Mouse (Mus musculus): ENCODE results near the gene Amigo3. TPM values are rescaled to one million over a fixed set of nuclear protein-coding genes. Genes with fewer than 3 reads are reported as not detected.

Gene Amigo3
- polyA plus RNA-seq, 1 experiment from 2014 or later = 2.7 TPM

DNA sequence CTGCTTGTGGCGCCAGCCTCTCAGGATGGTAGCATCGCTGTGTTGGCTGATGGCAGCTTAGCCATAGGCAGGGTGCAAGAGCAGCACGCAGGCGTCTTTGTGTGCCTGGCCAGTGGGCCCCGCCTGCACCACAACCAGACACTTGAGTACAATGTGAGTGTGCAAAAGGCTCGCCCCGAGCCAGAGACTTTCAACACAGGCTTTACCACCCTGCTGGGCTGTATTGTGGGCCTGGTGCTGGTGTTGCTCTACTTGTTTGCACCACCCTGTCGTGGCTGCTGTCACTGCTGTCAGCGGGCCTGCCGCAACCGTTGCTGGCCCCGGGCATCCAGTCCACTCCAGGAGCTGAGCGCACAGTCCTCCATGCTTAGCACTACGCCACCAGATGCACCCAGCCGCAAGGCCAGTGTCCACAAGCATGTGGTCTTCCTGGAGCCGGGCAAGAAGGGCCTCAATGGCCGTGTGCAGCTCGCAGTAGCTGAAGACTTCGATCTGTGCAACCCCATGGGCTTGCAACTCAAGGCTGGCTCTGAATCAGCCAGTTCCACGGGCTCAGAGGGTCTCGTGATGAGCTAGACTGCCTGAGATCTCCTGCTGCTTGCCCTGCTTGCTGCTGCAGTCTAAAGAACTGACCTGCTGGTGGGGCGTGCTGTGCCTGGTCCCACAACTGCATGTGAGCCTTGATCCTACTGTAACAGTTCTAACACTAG is 1.5 kb downstream of the Amigo3 start:
- Histone ChIP-seq H3K36me3 (peaks cover 81% of the 10 kb centered on the region), H3K9ac (no peak overlapping the region)
- WGBS = 93% methylated on average over 22 of the region's 22 CpGs

DNA sequence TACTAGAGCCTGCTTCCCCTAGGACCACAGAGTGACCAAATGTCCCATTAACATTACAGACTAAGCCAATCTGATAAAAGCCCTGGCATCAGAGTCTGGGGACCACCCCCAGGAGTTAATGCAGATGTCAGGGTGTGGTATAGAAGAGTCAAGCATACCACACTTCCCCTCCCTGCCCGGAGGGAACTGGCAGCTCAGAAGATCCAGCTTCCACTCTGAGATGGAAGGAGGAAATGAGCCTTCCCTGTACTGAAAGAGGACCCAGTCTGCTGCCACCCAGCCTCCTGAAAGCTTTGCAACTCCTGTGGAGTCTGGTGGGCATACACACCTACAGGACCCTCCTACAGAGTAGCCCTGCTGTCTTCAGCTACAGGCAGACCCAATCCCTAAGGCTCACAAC is 2.1 kb downstream of the Amigo3 start:
- no peaks in the 10 kb centered on the region for H3K27me3 ChIP-seq
- H3K9me3 ChIP-seq (replicated peaks) = no peaks in the 10 kb centered on the region
- no peak overlapping the region for H3K4me2 ChIP-seq
- WGBS = 68% methylated on average over 1 of the region's 1 CpGs
- ATAC-seq (replicated peaks; ENCODE audit: low FRiP score) = no peak
- H3K9ac ChIP-seq = no peak overlapping the region
- H3K4me3 ChIP-seq (replicated peaks) = no peak overlapping the region
- H3K36me3 ChIP-seq = peaks cover 87% of the 10 kb centered on the region
- H3K4me1 ChIP-seq = peaks cover 18% of the 10 kb centered on the region
- no peak overlapping the region for H3K27ac ChIP-seq

More for the DNA sequence above, 1.5 kb downstream of the Amigo3 start:
- H3K9me3 ChIP-seq (replicated peaks) = no peaks in the 10 kb centered on the region
- no peak overlapping the region for H3K4me2 ChIP-seq
- no peaks in the 10 kb centered on the region for H3K27me3 ChIP-seq
- no peak overlapping the region for H3K4me3 ChIP-seq (replicated peaks)
- ATAC-seq (replicated peaks; ENCODE audit: low FRiP score) = no peak
- no peak overlapping the region for H3K27ac ChIP-seq
- H3K4me1 ChIP-seq = peaks cover 24% of the 10 kb centered on the region

DNA sequence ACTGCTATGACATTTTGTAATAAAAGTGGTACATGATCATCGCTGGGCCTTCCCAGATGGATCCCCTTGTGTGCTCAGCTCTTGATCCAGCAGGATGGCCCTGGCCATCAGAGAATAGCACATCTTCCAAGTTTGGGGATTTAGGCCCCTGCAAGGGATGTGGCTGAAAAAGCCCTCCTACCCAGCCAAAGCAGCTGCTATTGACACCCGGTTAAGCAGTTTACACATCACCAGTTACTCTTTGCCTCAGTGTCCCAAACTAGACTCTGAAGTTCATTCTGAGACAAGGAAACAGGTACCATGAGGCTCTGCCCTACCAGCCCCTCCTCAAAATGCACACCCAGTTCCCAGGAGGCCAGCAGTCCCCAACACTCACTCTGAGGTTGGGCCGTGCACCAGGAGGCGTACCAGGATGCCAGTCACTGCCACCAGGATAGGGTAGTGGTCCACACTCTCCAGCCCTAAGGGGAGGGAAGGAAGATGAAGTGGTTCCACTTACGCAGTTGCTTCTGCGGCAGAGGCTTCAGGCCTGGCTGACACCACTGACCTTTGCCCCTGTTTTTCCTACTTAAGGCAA is 2.8 kb downstream of the Amigo3 start:
- H3K4me3 ChIP-seq (replicated peaks) = no peak overlapping the region
- no peaks in the 10 kb centered on the region for H3K9me3 ChIP-seq (replicated peaks)
- WGBS = 90% methylated on average over 6 of the region's 6 CpGs
- H3K4me1 ChIP-seq = peaks cover 12% of the 10 kb centered on the region
- peaks cover 85% of the 10 kb centered on the region for H3K36me3 ChIP-seq
- no peak overlapping the region for H3K4me2 ChIP-seq
- H3K9ac ChIP-seq = no peak overlapping the region
- no peaks in the 10 kb centered on the region for H3K27me3 ChIP-seq
- no peak for ATAC-seq (replicated peaks; ENCODE audit: low FRiP score)
- H3K27ac ChIP-seq = no peak overlapping the region

DNA sequence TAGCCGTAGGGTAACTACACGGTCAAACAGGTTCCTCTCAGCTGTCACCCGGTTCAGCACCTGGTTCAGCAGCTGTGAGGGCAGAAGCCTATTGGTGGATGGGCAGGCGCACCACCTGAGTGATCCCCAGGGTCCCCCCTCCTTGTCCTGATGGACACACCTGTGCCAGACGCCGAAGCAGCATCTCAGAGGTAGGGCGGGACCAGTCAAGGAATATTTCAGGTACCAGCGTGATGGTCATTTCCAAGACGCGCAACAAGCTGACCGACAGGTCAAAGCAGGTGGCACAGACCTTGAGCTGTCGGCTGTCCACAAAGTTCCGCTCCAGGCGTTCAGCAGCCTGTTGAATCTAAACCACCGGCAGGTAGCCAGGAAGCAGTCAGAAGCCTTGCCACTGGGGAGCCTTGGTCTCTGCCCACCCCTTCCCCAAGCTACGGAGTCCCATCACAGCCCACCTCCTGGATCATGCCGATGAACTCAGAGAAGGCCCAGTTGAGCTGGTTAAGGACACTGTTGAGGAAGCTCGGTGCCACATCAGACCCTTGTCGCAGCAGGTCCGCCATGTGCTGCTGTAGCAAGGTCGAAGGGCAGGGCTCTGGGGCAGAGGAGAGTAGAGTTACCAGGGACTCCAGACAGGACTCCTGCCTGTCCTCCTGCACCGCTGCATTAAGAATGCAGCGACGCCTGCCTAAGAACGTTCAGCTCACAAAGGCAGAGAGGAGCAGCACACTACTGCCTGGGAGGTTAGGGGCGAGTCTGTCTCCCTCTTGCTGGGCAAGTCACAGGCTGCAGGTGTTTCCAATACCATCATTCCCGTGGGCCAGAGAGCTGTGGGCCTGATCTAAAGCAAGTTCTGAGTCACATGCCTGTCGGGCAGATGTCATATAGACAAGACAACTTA is 3.7 kb downstream of the Amigo3 start:
- WGBS = 82% methylated on average over 28 of the region's 28 CpGs
- no peak overlapping the region for H3K9ac ChIP-seq
- H3K36me3 ChIP-seq = peaks cover 82% of the 10 kb centered on the region

DNA sequence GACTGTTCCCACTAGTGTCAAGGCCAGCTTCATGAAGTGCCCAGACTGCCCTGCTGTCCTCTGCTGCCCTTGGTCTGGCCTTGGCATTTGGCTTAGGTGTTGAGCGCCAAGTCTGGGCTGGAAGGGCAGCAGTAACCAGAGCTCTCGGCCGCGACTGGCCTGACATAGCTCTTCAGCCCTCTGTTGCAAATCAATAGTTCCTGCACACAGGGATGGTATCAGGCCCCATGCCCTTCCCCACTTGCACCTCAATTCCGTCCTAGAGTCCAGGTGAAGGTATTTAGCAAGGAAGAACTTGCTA is 4.3 kb downstream of the Amigo3 start:
- peaks cover 12% of the 10 kb centered on the region for H3K4me1 ChIP-seq

More for the DNA sequence above, 3.7 kb downstream of the Amigo3 start:
- Histone ChIP-seq H3K4me3 (replicated peaks) (no peak overlapping the region), H3K9me3 (replicated peaks) (no peaks in the 10 kb centered on the region), H3K4me1 (peaks cover 12% of the 10 kb centered on the region), H3K4me2 (no peak overlapping the region), H3K27ac (no peak overlapping the region), H3K27me3 (no peaks in the 10 kb centered on the region)
- no peak for ATAC-seq (replicated peaks; ENCODE audit: low FRiP score)

DNA sequence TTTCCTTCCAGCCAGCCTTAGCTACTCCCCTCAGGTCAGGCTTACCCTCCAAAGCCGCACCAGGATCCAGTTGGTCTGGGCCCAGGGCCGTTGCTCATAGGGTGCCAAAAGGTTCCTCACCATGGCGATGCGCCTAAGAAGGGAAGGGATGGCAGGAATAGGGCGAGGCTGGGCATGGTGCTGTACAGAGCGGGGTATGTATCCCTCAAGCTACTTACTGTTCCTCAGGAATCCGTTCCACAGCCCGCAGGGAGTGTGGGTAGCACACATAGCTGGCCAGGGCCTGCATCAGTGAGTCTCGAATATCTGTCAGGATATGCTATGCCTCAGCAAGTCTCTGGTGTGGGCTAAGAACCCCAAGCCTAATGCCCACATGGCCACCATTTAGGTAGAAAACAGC is 5.3 kb downstream of the Amigo3 start:
- H3K27me3 ChIP-seq = no peaks in the 10 kb centered on the region
- ATAC-seq (replicated peaks; ENCODE audit: low FRiP score) = no peak
- 95% methylated on average over 9 of the region's 9 CpGs for WGBS
- peaks cover 4% of the 10 kb centered on the region for H3K4me1 ChIP-seq
- no peaks in the 10 kb centered on the region for H3K9me3 ChIP-seq (replicated peaks)
- no peak overlapping the region for H3K4me2 ChIP-seq
- H3K4me3 ChIP-seq (replicated peaks) = no peak overlapping the region
- H3K27ac ChIP-seq = no peak overlapping the region
- no peak overlapping the region for H3K9ac ChIP-seq
- H3K36me3 ChIP-seq = peaks cover 91% of the 10 kb centered on the region

More for the DNA sequence above, 4.3 kb downstream of the Amigo3 start:
- Histone ChIP-seq H3K27ac (no peak overlapping the region), H3K27me3 (no peaks in the 10 kb centered on the region), H3K9ac (no peak overlapping the region), H3K36me3 (peaks cover 82% of the 10 kb centered on the region), H3K9me3 (replicated peaks) (no peaks in the 10 kb centered on the region), H3K4me2 (no peak overlapping the region), H3K4me3 (replicated peaks) (no peak overlapping the region)
- ATAC-seq (replicated peaks; ENCODE audit: low FRiP score) = no peak
- 94% methylated on average over 5 of the region's 5 CpGs for WGBS

DNA sequence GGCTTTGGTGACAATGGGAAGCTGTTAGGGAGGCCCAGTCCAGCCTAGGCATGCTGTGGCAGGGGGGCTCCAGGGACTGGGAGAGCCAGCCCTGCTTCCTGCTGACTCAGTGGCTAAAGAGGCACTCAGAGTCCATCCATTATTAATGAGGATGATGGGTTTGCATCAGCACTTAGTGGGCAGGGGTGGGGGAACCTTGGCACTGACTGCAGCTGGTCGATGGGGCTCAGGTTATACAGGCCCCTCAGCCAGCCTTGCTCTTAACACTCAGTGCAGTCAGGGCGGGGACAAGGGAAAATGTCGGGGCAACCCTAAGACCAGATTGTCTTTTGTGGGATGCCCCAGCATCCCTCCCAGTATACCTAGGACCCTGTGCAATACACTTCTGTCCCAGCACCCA is 9.2 kb downstream of the Amigo3 start:
- H3K27me3 ChIP-seq = no peaks in the 10 kb centered on the region
- H3K4me2 ChIP-seq = no peak overlapping the region
- no peaks in the 10 kb centered on the region for H3K4me1 ChIP-seq
- no peak overlapping the region for H3K4me3 ChIP-seq (replicated peaks)
- ATAC-seq (replicated peaks; ENCODE audit: low FRiP score) = no peak
- H3K36me3 ChIP-seq = peaks cover 88% of the 10 kb centered on the region
- H3K27ac ChIP-seq = no peak overlapping the region
- WGBS = 89% methylated on average over 3 of the region's 3 CpGs
- H3K9me3 ChIP-seq (replicated peaks) = no peaks in the 10 kb centered on the region
- H3K9ac ChIP-seq = no peak overlapping the region

DNA sequence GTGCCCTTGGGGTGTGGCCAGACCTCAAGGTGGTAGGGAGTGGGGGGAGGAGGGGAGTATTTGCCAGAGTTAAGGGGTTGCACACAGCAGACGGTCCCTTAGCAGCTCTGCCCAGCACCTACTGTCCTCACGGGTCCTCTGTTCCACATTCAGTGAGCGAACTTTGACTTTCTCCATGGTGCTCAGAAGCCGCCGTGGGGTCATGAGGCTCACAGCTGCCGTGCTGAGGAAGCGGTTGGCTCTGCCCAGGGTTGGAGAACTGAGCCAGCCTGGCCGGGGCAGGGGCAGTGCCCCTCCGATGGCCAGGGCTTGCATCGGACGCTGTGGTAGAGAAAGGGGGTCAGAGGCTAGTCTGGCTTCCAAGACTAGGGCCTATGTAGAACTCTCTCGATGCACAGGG is 10.4 kb downstream of the Amigo3 start:
- WGBS = 82% methylated on average over 12 of the region's 12 CpGs
- Histone ChIP-seq H3K4me2 (no peak overlapping the region), H3K4me3 (replicated peaks) (no peak overlapping the region), H3K27ac (no peak overlapping the region), H3K9me3 (replicated peaks) (no peaks in the 10 kb centered on the region), H3K9ac (no peak overlapping the region), H3K36me3 (peaks cover 75% of the 10 kb centered on the region), H3K27me3 (no peaks in the 10 kb centered on the region), H3K4me1 (no peaks in the 10 kb centered on the region)
- no peak for ATAC-seq (replicated peaks; ENCODE audit: low FRiP score)

DNA sequence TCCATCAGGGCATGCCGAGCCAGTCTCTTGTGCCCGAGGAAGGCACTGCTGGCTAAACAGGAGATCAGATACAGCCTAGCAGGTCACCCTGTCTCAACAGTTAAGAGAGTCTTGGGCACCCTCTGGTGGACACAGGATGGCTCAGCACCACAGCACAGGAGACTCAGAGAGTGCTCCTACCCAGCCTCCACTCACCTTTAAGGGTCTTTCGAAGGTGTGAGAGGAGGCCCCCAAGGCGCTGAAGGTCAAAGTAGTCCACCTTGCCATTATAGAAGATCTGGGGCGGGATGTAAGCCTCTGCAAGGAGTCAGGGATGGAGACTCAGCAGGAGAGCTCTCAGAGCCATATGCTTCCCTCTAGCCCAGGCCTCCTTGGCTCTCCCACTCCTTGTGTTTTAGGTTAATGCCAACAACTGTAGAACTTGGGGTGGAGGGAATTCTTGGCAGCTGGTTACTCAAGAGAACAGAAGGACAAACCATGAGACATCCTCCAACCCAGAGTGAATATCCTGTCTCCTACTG is 12.6 kb downstream of the Amigo3 start:
- peaks cover 63% of the 10 kb centered on the region for H3K36me3 ChIP-seq

DNA sequence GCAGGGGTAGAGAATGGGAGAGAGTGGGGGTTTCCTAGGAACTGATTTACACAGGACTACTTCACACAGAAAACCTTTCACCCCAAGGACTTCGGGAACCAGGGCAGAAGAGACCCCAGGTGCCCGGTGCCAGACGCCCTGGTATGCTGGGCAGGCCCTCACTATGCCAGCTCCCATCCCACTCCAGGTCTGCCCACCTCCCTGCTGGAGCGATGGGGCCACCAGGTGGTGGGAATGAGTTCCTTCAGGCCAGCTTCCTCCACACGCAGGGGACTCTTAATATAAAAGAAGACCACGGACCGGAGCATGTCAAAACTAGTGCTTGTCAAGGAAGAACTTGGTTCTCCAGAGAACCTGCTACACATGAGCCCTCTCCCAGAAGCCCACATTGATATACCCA is 14.2 kb downstream of the Amigo3 start:
- Histone ChIP-seq H3K4me2 (no peak overlapping the region), H3K27me3 (no peaks in the 10 kb centered on the region), H3K27ac (no peak overlapping the region), H3K9ac (no peak overlapping the region), H3K36me3 (peaks cover 63% of the 10 kb centered on the region), H3K4me1 (no peaks in the 10 kb centered on the region), H3K9me3 (replicated peaks) (no peaks in the 10 kb centered on the region), H3K4me3 (replicated peaks) (no peak overlapping the region)
- WGBS = 82% methylated on average over 7 of the region's 7 CpGs
- no peak for ATAC-seq (replicated peaks; ENCODE audit: low FRiP score)

More for the DNA sequence above, 12.6 kb downstream of the Amigo3 start:
- 38% methylated on average over 5 of the region's 5 CpGs for WGBS
- Histone ChIP-seq H3K4me2 (no peak overlapping the region), H3K27ac (no peak overlapping the region), H3K4me1 (no peaks in the 10 kb centered on the region), H3K4me3 (replicated peaks) (no peak overlapping the region), H3K27me3 (no peaks in the 10 kb centered on the region), H3K9ac (no peak overlapping the region), H3K9me3 (replicated peaks) (no peaks in the 10 kb centered on the region)
- no peak; the same call in 1 of the 2 replicates for ATAC-seq (replicated peaks; ENCODE audit: low FRiP score)

DNA sequence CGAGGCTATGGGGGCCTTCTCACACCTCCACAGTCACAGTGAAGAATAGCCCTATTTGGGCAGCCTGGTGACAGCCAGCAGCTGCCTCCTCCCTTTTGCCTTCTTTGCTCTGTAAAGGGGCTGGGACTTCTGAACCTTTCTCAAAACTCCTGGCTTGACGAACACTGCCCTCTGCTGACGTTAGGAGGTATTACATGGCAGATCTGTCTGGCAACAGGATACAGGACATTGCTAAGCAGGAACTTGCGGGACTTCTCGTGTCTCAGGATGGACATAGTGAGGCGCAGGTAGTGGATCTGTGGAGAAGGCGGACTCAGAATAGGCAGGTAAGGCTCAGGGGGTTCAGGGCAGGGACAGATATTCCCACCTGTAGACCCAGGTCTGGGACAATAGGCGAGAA is 14.9 kb downstream of the Amigo3 start:
- no peaks in the 10 kb centered on the region for H3K4me1 ChIP-seq
- H3K4me3 ChIP-seq (replicated peaks) = no peak overlapping the region
- WGBS = 20% methylated on average over 8 of the region's 8 CpGs
- H3K9ac ChIP-seq = no peak overlapping the region
- H3K9me3 ChIP-seq (replicated peaks) = no peaks in the 10 kb centered on the region
- no peak overlapping the region for H3K27ac ChIP-seq
- H3K27me3 ChIP-seq = no peaks in the 10 kb centered on the region
- H3K36me3 ChIP-seq = peaks cover 57% of the 10 kb centered on the region
- no peak overlapping the region for H3K4me2 ChIP-seq
- ATAC-seq (replicated peaks; ENCODE audit: low FRiP score) = no peak; the same call in 1 of the 2 replicates

DNA sequence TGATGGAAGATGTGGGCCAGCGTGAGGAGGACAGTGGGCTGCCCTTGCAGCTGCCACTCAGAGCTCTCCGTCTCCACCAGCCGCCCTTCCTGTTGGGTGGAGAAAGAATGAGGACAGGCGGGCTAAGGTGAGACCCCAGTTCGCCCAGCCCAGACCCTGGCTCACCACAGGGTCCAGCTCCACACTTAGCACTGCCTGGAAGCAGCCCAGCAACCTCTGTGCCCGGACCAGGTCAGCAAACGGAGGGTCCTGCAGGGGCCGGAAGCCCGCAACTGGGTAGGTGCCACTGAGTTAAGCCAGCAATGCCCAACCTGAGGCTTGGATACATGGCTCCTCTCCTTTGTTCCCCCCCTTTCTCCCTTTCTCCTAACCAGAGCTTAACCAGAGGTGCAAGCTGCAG is 16.0 kb downstream of the Amigo3 start:
- H3K4me2 ChIP-seq = no peak overlapping the region
- H3K27ac ChIP-seq = no peak overlapping the region
- no peak overlapping the region for H3K4me3 ChIP-seq (replicated peaks)
- H3K9me3 ChIP-seq (replicated peaks) = no peaks in the 10 kb centered on the region
- no peaks in the 10 kb centered on the region for H3K27me3 ChIP-seq
- no peaks in the 10 kb centered on the region for H3K4me1 ChIP-seq
- H3K36me3 ChIP-seq = peaks cover 46% of the 10 kb centered on the region
- H3K9ac ChIP-seq = no peak overlapping the region
- 89% methylated on average over 9 of the region's 9 CpGs for WGBS
- no peak for ATAC-seq (replicated peaks; ENCODE audit: low FRiP score)
